In the genomic region with DNA sequence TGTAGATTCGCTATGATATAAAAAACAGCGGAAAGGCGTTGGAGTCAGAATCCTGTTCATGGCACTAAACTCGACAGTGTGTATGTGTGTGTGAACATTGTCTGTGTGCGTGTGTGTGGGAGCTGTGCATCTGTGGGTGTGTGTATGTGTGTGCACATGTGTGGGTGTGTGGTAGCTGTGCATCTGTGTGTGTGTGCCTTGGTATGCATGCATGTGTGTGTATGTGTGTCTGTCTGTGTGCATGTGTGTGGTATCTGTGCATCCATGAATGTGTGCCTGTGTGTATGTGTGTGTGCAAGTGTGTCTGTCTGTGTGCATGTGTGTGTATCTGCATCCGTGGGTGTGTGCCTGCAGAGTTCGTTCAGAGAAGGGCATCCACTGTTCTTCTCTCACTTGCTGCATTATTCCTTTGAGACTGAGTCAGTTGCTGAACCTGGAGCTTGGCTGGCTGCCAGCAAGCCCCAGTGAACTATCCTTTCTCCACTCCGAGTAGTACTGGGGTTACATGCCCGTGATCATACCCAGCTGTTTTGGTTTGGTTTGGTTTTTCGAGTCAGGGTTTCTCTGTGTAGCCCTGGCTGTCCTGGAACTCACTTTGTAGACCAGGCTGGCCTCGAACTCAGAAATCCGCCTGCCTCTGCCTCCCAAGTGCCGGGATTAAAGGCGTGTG, we compare ENCODE assay signal across 26 mouse cellular contexts. TPM values are rescaled to one million over a fixed set of nuclear protein-coding genes. Genes with fewer than 3 reads are reported as not detected.
A peak's percentile ranks its signal among the peaks of the same experiment; 100 is the strongest.
DNase-seq lines count a peak whose midpoint lies in the region; ATAC-seq and TF ChIP-seq lines count a peak whose summit lies in the region.
"Had no signal": no experiment of that assay in that cellular context is flagged by ENCODE, and none has a peak within 500 bp of the region (broad histone marks: within the 10 kb centered on the region; RNA-seq: fewer than 3 reads in every experiment).

No protein-coding gene starts in this region.

- no peak for DNase-seq in hindbrain, embryonic 14.5 days (ENCODE audit: low spot score)
- DNase-seq in hindbrain, embryonic 11.5 days (ENCODE audit: low spot score), result no peak
- DNase-seq in MN1 (ENCODE audit: low spot score), result peak; percentile 26
- DNase-seq in retina, postnatal 1 day, result no peak
- DNase-seq: adrenal gland, adult 8-10 months; cerebellum, adult 9-11 months; gastrocnemius, postnatal 25 days; heart, adult 2 months; right cerebral cortex, postnatal 25 days; thymus, adult 18-20 months had no signal

- H3K36me3 ChIP-seq in hindbrain, embryonic 14.5 days (replicated peaks; ENCODE audit: control insufficient read depth, insufficient read depth), result peaks cover 47% of the 10 kb centered on the region
- peaks cover 15% of the 10 kb centered on the region for H3K36me3 ChIP-seq in hindbrain, embryonic 11.5 days (ENCODE audit: control insufficient read depth, insufficient read depth, low read length)
- peaks cover 58% of the 10 kb centered on the region for H3K36me3 ChIP-seq in megakaryocyte, embryonic 14.5 days (replicated peaks; ENCODE audit: low read length)
- H3K36me3 ChIP-seq in myocyte (ENCODE audit: control insufficient read depth, insufficient read depth), result peaks cover 33% of the 10 kb centered on the region

- H3K9ac ChIP-seq in hindbrain, embryonic 14.5 days, result no peak overlapping the region
- H3K9ac ChIP-seq in hindbrain, embryonic 11.5 days (ENCODE audit: low read depth, low read length), result no peak overlapping the region
- H3K9ac ChIP-seq: liver, embryonic 15.5 days; neural tube, embryonic 15.5 days had no signal

- ATAC-seq in hindbrain, embryonic 14.5 days (ENCODE audit: low FRiP score), result 0 out of 2 replicates have a peak, but pooled peaks have one; percentile 21
- no peak for ATAC-seq in hindbrain, embryonic 11.5 days (ENCODE audit: low FRiP score)
- no peak for ATAC-seq in megakaryocyte, adult 5-6 weeks (ENCODE audit: poor library complexity, severe bottlenecking)
- ATAC-seq: inflammation-experienced regulatory T-cells, adult 6 months; lung, postnatal 0 days; Patski had no signal

- 80% methylated on average over 14 of the region's 14 CpGs for WGBS in hindbrain, embryonic 14.5 days
- WGBS in hindbrain, embryonic 11.5 days, result 92% methylated on average over 14 of the region's 14 CpGs

- no peak overlapping the region for H3K27ac ChIP-seq in hindbrain, embryonic 14.5 days
- H3K27ac ChIP-seq in hindbrain, embryonic 11.5 days (ENCODE audit: low read depth, low read length), result no peak overlapping the region
- H3K27ac ChIP-seq: heart, adult 2 months; liver, embryonic 15.5 days; neural tube, embryonic 15.5 days had no signal

- no peak overlapping the region for H3ac ChIP-seq in myocyte (ENCODE audit: control insufficient read depth, insufficient read length)

- H3K4me3 ChIP-seq in hindbrain, embryonic 14.5 days (replicated peaks; ENCODE audit: low read length), result no peak overlapping the region
- no peak overlapping the region for H3K4me3 ChIP-seq in hindbrain, embryonic 11.5 days (ENCODE audit: low read depth, low read length)
- peak overlapping the region; percentile 73 for H3K4me3 ChIP-seq in megakaryocyte, embryonic 14.5 days (replicated peaks)
- no peak overlapping the region for H3K4me3 ChIP-seq in myocyte
- H3K4me3 ChIP-seq: heart, adult 2 months; liver, embryonic 15.5 days; neural tube, embryonic 15.5 days had no signal

- TF ChIP-seq POLR2A in myocyte (IDR thresholded peaks at IDR 0.05; ENCODE audit: insufficient read length, low read depth), result peak; percentile 43

- H3K79me2 ChIP-seq in myocyte (ENCODE audit: control insufficient read depth, insufficient read depth), result no peaks in the 10 kb centered on the region

- H3K4me2 ChIP-seq in hindbrain, embryonic 14.5 days (replicated peaks), result no peak overlapping the region
- H3K4me2 ChIP-seq in hindbrain, embryonic 11.5 days (replicated peaks; ENCODE audit: low read depth, low read length), result no peak overlapping the region
- H3K4me2 ChIP-seq in myocyte (ENCODE audit: low read depth), result no peak overlapping the region
- H3K4me2 ChIP-seq: liver, embryonic 15.5 days; neural tube, embryonic 15.5 days had no signal

- H3K9me3 ChIP-seq in hindbrain, embryonic 14.5 days (ENCODE audit: control insufficient read depth, low read length), result no peaks in the 10 kb centered on the region
- H3K9me3 ChIP-seq in hindbrain, embryonic 11.5 days (ENCODE audit: control insufficient read depth, low read length), result no peaks in the 10 kb centered on the region
- peaks cover 13% of the 10 kb centered on the region for H3K9me3 ChIP-seq in megakaryocyte, embryonic 14.5 days
- H3K9me3 ChIP-seq: liver, embryonic 15.5 days; neural tube, embryonic 15.5 days had no signal

- no peaks in the 10 kb centered on the region for H3K27me3 ChIP-seq in hindbrain, embryonic 14.5 days (ENCODE audit: control insufficient read depth, insufficient read depth, low read length)
- no peaks in the 10 kb centered on the region for H3K27me3 ChIP-seq in hindbrain, embryonic 11.5 days (ENCODE audit: control insufficient read depth, insufficient read depth, low read length)
- H3K27me3 ChIP-seq in megakaryocyte, embryonic 14.5 days (replicated peaks), result peaks cover 7% of the 10 kb centered on the region
- no peaks in the 10 kb centered on the region for H3K27me3 ChIP-seq in myocyte (ENCODE audit: control insufficient read depth, insufficient read depth, insufficient read length)
- H3K27me3 ChIP-seq: liver, embryonic 15.5 days; neural tube, embryonic 15.5 days; Patski had no signal

- no peaks in the 10 kb centered on the region for H3K4me1 ChIP-seq in hindbrain, embryonic 14.5 days (replicated peaks; ENCODE audit: control insufficient read depth, insufficient read depth, low read length)
- H3K4me1 ChIP-seq in hindbrain, embryonic 11.5 days (replicated peaks; ENCODE audit: control insufficient read depth, insufficient read depth, low read length), result no peaks in the 10 kb centered on the region
- H3K4me1 ChIP-seq in megakaryocyte, embryonic 14.5 days, result peaks cover 46% of the 10 kb centered on the region
- H3K4me1 ChIP-seq: liver, embryonic 15.5 days; neural tube, embryonic 15.5 days had no signal

TF ChIP-seq in myocyte, 11 proteins besides CTCF, POLR2A, EP300 and RAD21:
- TF ChIP-seq MYOD1 (IDR thresholded peaks at IDR 0.05; ENCODE audit: control insufficient read depth in 1 of 3, insufficient read length in 2 of 3, low read depth in 2 of 3) (peak in 2 of 3 experiments; percentile 1 to 7), TCF3 (IDR thresholded peaks at IDR 0.05; ENCODE audit: insufficient read length, low read depth) (no peak), TCF12 (IDR thresholded peaks at IDR 0.05; ENCODE audit: insufficient read depth, poor library complexity, severe bottlenecking) (no peak), USF1 (IDR thresholded peaks at IDR 0.05; ENCODE audit: low read depth) (no peak), POLR2AphosphoS2 (IDR thresholded peaks at IDR 0.05; ENCODE audit: insufficient read length, low read depth) (peak; percentile 90), E2F4 (IDR thresholded peaks at IDR 0.05; ENCODE audit: insufficient read depth) (no peak), MAX (IDR thresholded peaks at IDR 0.05; ENCODE audit: low read depth) (no peak), REST (IDR thresholded peaks at IDR 0.05; ENCODE audit: insufficient read depth, insufficient read length) (no peak), MYOG (IDR thresholded peaks at IDR 0.05; ENCODE audit: control insufficient read depth in 1 of 3, insufficient read depth in 1 of 3, insufficient read length in 2 of 3, low read depth in 2 of 3) (no peak), CEBPB (IDR thresholded peaks at IDR 0.05; ENCODE audit: insufficient read depth, poor library complexity, severe bottlenecking) (no peak)
TF ChIP-seq in myocyte: peak in this region for 2.

RNA-seq across cellular contexts. Expression of gene Heatr6, which starts 30.6 kb away (rescaled TPM):
- 29.1 and 33.3 TPM in 2 replicates for polyA plus RNA-seq in hindbrain, embryonic 14.5 days (2014; fragmentation: Nextera tagmentation; extraction: Ambion mirVana)
- 27.3 and 32.8 TPM in 2 replicates for polyA plus RNA-seq in hindbrain, embryonic 11.5 days (2014; fragmentation: Nextera tagmentation; extraction: Ambion mirVana)
- polyA plus RNA-seq in megakaryocyte, embryonic 14.5 days (2012; ENCODE audit: insufficient read depth, low replicate concordance), result 3.5 and 4.0 TPM in 2 replicates
- total RNA-seq in megakaryocyte, adult 5-6 weeks (2015), result 13.0 and 17.0 TPM in 2 replicates
- 13.2 and 19.8 TPM in 2 replicates for total RNA-seq in megakaryocyte, adult 5-6 weeks (2017)
- 8.7 TPM for polyA plus RNA-seq in myocyte (2012; fragmentation: generic; extraction: Trizol)

RNA-seq across cellular contexts. Expression of gene Wfdc21, which starts 37.3 kb away (rescaled TPM):
- polyA plus RNA-seq in hindbrain, embryonic 14.5 days (2014; fragmentation: Nextera tagmentation; extraction: Ambion mirVana), result not detected in 2 replicates
- not detected in 2 replicates for polyA plus RNA-seq in hindbrain, embryonic 11.5 days (2014; fragmentation: Nextera tagmentation; extraction: Ambion mirVana)
- not detected in 2 replicates for polyA plus RNA-seq in megakaryocyte, embryonic 14.5 days (2012; ENCODE audit: insufficient read depth, low replicate concordance)
- 528 and 641 TPM in 2 replicates for total RNA-seq in megakaryocyte, adult 5-6 weeks (2015)
- 492 and 635 TPM in 2 replicates for total RNA-seq in megakaryocyte, adult 5-6 weeks (2017)
- polyA plus RNA-seq in myocyte (2012; fragmentation: generic; extraction: Trizol), result not detected
- total RNA-seq: heart, adult 2 months; heart, postnatal 36 days; layer of hippocampus, postnatal 10 days; left cerebral cortex, adult 8-10 months had no signal
- polyA plus RNA-seq: C2C12; forebrain, embryonic 11.5 days; heart, embryonic 14.5 days; inflammation-experienced regulatory T-cells, adult 6 months; limb, embryonic 14.5 days; Patski; stomach, embryonic 14.5 days had no signal
